Mouse (Mus musculus) gastrocnemius, adult 18-20 months (tissue): Measurements from ENCODE around the gene Dop1b. TPM values are rescaled to one million over a fixed set of nuclear protein-coding genes. Genes with fewer than 3 reads are reported as not detected.
"Not testable (repeated sequence)": the region's sequence is repeated elsewhere in the genome, so short reads cannot be mapped to it uniquely, and the experiment has no call there.

Experiments
- DNase-seq: peaks from one replicate; pipeline ENCODE4 v3.0.0; 2021; ENCODE audit warnings: low spot score
- total RNA-seq, 2 experiments: library from RNA; stranded (reverse); gene quantifications; 2 replicates each; pipeline ENCODE4 v1.2.3; 2021

Dop1b gene
- total RNA-seq, 2 experiments from 2014 or later = 34.3 to 41.6 TPM

DNA sequence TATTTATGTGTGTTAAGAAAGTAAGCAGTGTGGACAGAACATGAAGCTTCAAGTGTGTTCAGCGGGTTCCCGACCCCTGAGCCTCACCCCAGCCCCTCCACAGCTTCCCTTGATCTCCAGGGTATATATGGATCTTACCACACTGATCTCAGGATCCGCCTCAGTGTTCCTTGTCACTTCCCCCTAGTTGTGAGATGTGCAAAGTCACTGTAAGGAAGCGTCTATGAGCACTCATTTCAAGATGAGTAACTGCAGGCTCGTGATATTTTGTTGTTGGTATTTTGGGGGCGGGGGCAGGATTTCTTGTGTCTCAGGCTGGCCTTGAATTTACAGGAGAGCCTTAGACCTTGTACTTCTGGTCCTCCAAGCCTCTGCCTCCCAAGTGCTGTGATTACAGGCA, 38.8 kb downstream of the Dop1b start:
- DNase-seq = no peak

- no peak for DNase-seq
These were observed 40.1 kb downstream of the Dop1b start for GRCm38 (mm10) chr16:93751816-93752215.

- DNase-seq = no peak
These were observed 44.9 kb downstream of the Dop1b start for GRCm38 (mm10) chr16:93756622-93757021.

GRCm38 (mm10) chr16:93763378-93763777, 51.7 kb downstream of the Dop1b start:
- no peak for DNase-seq

GRCm38 (mm10) chr16:93764597-93764996, 52.9 kb downstream of the Dop1b start:
- DNase-seq = no peak

DNA sequence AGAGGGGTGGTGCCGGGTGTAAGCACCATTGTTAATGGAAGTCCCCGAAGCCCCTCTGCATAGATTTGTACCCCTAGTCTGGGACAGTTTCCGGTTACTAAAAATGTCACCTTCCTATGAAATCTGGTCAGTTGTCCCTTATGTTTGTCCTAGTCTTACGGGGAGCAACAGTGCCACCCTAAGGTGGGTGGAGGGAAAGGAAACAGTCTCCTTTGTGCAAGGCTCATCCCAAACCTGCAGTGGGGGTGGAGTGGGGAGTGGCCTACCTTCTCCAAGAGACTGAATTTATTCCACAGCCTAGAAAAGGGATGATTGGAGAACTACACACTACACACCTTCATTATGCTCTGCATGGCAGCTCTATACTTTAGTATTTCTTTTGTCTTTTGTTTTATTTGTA, 55.3 kb downstream of the Dop1b start:
- peak; percentile 47 for DNase-seq

DNA sequence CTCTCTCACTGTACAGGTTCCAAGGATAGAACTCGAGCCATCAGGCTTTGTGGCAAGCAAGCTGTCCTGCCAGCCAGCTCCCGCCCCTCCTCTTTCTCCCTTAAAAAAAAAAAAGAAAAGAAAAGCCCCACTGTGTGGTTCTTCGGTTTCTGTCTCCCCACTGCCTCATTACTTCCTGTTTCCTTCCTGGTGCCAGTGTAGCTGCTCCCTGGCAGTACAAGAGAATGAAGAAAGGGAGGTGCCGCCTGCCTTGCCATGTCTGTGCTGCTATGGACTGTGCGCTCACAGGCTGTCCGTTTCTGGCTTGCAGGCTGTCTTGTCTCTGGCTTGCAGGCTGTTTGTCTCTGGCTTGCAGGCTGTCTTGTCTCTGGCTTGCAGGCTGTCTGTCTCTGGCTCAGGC, 55.8 kb downstream of the Dop1b start:
- no peak for DNase-seq

- DNase-seq = no peak
These were observed 57.9 kb downstream of the Dop1b start for GRCm38 (mm10) chr16:93769621-93770020.

- no peak for DNase-seq
These were observed 58.7 kb downstream of the Dop1b start for GRCm38 (mm10) chr16:93770271-93770926.

- DNase-seq = no peak
These were observed 63.0 kb downstream of the Dop1b start for GRCm38 (mm10) chr16:93774658-93775057.

- no peak for DNase-seq
These were observed 64.8 kb downstream of the Dop1b start for GRCm38 (mm10) chr16:93776468-93776867.

- DNase-seq = no peak
These were observed 65.7 kb downstream of the Dop1b start for GRCm38 (mm10) chr16:93777247-93777999.

- DNase-seq = not testable (repeated sequence)
These were observed 66.7 kb downstream of the Dop1b start for GRCm38 (mm10) chr16:93778393-93778792.

DNA sequence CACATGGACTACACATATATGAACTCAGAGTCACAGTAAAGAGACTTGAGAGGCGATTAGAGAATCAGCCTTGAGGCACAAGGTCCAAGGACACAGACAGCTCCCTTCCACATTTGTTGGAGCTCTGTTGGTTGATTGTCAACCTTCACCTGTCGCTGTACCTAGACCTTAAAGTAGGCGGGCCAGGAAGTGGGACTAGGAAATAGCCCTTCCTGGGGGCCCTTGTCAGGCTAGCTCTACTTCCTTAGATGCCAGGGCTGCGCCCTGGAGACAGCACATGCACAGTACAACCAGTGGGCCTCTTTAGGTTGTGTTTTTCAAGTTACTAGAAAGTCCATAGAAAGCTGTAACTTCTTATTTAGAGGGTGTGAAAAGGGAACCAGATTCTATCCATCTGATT, 67.8 kb downstream of the Dop1b start:
- DNase-seq = no peak

DNA sequence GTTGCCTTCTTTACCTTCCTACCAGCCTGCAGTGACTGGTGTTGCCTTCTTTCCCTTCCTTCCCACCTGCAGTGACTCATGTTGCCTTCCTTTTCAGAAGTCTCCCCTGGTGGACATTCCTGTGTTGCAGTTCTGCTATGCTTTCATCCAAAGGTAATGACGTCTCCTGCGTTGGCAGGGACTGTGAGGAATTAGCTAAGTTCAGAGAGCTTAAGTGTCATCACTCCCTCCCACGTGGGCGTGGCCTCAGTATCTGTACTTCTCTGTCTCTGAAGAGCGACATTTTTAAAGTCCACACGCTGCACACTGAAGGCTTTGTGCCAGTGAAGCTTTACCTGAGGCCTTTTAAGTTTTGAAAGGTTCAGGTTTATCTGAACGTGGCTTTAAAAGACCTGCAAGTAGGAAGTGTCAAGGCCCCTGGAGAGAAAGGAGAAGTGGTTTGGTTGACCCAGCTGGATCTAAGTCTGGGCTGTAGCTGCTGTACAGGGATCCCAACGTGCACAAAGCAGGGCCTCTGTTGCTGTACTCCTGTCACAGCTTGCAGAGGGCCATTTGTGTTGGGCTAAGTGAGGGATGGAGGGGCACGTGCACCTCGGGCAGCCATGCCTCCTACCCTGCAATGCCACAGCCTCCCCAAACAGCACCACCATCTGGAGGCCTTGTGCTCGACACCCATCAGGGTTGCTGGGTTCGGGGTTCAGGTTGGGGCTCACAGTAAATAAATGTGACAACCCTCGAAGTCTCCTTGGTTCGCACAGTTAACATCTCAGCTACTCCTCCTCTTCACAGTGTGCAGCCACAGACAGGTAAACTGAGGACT, 69.2 kb downstream of the Dop1b start:
- no peak for DNase-seq

DNA sequence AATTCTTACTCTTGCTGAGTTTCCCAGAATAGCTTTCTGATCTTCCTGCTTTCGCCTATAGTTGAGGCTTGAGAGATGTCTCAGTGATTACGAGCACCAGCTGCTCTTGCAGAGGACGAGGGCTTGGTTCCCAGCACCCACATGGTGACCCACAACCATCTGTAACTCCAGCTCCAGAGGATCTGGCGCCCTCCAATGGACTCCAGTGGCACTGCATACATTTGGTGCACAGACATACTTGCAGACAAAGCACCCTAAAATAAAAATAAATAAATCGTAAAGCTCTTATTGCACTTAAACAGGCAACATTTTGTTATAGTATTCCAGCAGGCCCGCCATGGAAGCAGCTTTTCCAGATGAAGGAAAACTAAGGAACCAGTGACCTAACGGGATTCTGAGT, 72.5 kb downstream of the Dop1b start:
- no peak for DNase-seq

DNA sequence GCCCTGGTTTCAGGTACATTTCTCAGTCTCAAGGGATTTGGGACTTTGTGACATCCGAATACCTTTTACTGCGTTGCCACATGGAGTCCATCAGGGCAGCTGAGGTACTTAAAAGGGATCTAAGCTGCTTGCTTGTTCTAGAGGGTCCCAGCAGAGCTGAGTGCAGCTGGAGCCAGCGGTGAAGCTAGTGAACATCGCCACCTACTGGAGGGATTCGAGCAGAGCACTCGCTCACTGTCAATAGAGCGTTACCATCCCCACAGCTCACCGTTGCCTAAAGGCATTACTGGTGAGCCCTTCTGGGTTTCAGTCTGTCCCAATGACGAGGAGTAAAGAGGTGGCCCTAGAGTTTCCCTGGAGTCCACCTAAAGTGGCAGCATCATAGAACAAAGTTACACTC, 74.1 kb downstream of the Dop1b start:
- peak; percentile 46 for DNase-seq

- no peak for DNase-seq
These were observed 76.7 kb downstream of the Dop1b start for GRCm38 (mm10) chr16:93788388-93788787.

- DNase-seq = no peak
These were observed 77.2 kb downstream of the Dop1b start for GRCm38 (mm10) chr16:93788881-93789280.

DNA sequence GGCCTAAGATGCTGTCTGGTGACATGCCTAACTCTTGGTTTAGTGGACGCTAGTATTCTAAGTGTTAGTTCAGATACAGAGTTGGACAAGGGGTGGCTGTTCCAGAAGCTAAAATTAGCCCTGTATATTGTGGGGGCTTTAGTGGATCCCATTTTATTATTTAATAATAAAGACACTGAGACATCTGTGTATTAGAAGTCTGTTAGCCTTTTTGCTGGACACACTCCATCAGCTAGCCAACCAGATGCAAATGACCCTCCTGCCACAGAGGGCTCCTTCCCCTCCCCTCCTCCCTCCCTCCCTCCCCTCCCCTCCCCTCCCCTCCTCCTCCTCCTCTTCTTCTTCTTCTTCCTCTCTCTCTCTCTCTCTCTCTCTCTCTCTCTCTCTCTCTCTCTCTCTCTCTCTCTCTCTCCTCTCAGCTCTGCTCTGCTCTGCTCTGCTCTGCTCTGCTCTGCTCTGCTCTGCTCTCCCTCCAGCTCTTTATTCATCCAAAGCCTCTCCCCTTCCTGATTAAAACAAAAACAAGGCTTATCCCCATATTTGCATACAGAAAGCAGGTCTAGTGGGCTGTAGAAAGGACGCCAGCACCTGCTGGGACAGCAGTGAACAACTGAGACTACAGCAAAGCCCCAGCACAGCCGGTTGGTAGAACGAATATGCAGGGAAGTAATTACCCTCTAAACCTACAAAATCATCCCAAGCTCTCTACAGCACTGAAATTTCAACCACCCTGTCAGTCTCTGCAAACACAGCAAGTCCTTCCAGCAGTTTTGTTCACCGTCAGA, 78.5 kb downstream of the Dop1b start:
- DNase-seq = no peak

DNA sequence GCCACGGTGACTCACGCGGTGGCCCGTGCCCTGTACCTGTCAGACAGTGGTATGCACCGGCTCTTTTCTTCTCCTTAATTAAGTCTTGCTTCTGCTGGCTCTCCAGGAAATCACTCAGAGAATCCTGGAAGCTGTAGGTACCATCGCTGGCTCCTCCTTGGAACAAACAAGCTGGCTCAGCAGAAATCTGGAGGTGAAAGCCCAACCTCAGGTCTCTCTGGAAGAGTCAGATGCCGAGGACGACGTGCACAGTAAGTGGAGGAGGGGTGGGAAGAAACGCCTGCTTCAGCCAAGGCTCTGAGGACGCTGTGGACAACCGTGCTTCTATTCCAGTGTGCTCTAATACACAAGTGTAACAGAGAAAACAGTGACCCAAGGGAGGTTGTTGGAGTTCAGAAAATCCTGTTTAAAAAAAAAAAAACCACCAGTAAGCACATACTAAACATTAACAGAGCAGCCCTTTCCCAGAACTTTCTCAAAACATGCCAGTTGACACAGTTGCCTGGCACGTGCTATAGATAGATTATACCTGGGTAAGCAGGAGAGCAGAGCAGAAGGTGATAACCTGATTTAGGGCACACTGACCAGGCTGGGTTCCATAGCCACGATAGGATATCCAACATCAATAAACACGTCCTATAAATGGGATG, 81.4 kb downstream of the Dop1b start:
- DNase-seq = no peak
